Mouse (Mus musculus) neural tube, embryonic 13.5 days (tissue): ENCODE measurements at regions not wholly inside any gene's neighbourhood (a gene's known extent, or its start where the extent isn't known, plus 50 kb on each side); places are given as distances from the start of the nearest gene placed in this dataset.

Experiments
- ATAC-seq: fragments of 200-750 bp; cut with Nextera tagmentation; 2 replicates; pipeline ENCODE4 v1.8.0; 2017; ENCODE audit warnings: low read depth, mild to moderate bottlenecking, moderate TSS enrichment, moderate library complexity
- H3K27ac ChIP-seq: fragments of 300-500 bp; sonication (generic); replicated peaks from 2 replicates; pipeline ENCODE4 v1.5.1; 2015; ENCODE audit warnings: moderate library complexity, mild to moderate bottlenecking, inconsistent platforms
- H3K27me3 ChIP-seq: fragments of 300-500 bp; sonication (generic); 2 replicates; pipeline ENCODE4 v1.6.1; 2015; ENCODE audit warnings: mild to moderate bottlenecking, inconsistent platforms
- H3K36me3 ChIP-seq: fragments of 300-500 bp; sonication (generic); 2 replicates; pipeline ENCODE4 v1.6.1; 2015; ENCODE audit warnings: mild to moderate bottlenecking, inconsistent platforms
- H3K4me1 ChIP-seq: fragments of 300-500 bp; sonication (generic); replicated peaks from 2 replicates; pipeline ENCODE4 v1.6.1; 2015; ENCODE audit warnings: inconsistent platforms
- H3K4me2 ChIP-seq: fragments of 300-500 bp; sonication (generic); 2 replicates; pipeline ENCODE4 v1.6.1; 2015; ENCODE audit warnings: inconsistent platforms, mild to moderate bottlenecking, moderate library complexity
- H3K4me3 ChIP-seq: fragments of 300-500 bp; sonication (generic); 2 replicates; pipeline ENCODE4 v1.5.1; 2015; ENCODE audit warnings: mild to moderate bottlenecking, inconsistent platforms
- H3K9ac ChIP-seq: fragments of 300-500 bp; sonication (generic); 2 replicates; pipeline ENCODE4 v1.6.1; 2015; ENCODE audit warnings: moderate library complexity, mild to moderate bottlenecking, inconsistent platforms
- H3K9me3 ChIP-seq: fragments of 300-500 bp; sonication (generic); 2 replicates; pipeline ENCODE4 v1.6.1; 2016; ENCODE audit warnings: inconsistent platforms
- whole genome bisulfite sequencing: fragments of 180-500 bp; shearing (Covaris S2); methylation state at CpG from one replicate; pipeline ENCODE4 v1.1.7; 2015; 5-methylcytosine and 5-hydroxymethylcytosine counted together

- H3K27ac ChIP-seq: no peak overlapping the region; the same call in 1 of the 2 replicates
- WGBS: 46% methylated on average over 11 of the region's 11 CpGs
Observed at GRCm38 (mm10) chrX:10883729-10884464, 169.1 kb downstream of the Mid1ip1 start.

GRCm38 (mm10) chrX:10892815-10893214 lies 178.0 kb downstream of the Mid1ip1 start:
- ATAC-seq: no peak
- H3K27me3 ChIP-seq: no peaks in the 10 kb centered on the region
- no peaks in the 10 kb centered on the region for H3K36me3 ChIP-seq
- H3K9ac ChIP-seq: no peak overlapping the region
- H3K27ac ChIP-seq: no peak overlapping the region
- H3K4me3 ChIP-seq: no peak overlapping the region
- no peaks in the 10 kb centered on the region for H3K4me1 ChIP-seq
- WGBS: 86% methylated on average over 3 of the region's 3 CpGs
- no peak overlapping the region for H3K4me2 ChIP-seq
- H3K9me3 ChIP-seq: no peaks in the 10 kb centered on the region

More at GRCm38 (mm10) chrX:10883729-10884464, 169.1 kb downstream of the Mid1ip1 start:
- Histone ChIP-seq H3K36me3 (no peaks in the 10 kb centered on the region), H3K4me3 (no peak overlapping the region), H3K27me3 (no peaks in the 10 kb centered on the region), H3K4me2 (no peak overlapping the region), H3K4me1 (no peaks in the 10 kb centered on the region), H3K9me3 (no peaks in the 10 kb centered on the region), H3K9ac (no peak overlapping the region)
- peak; percentile 50 for ATAC-seq

GRCm38 (mm10) chrX:10896193-10896955 lies 181.6 kb downstream of the Mid1ip1 start:
- Histone ChIP-seq H3K9me3 (no peaks in the 10 kb centered on the region), H3K36me3 (no peaks in the 10 kb centered on the region), H3K4me3 (no peak overlapping the region), H3K9ac (no peak overlapping the region), H3K27me3 (no peaks in the 10 kb centered on the region), H3K27ac (no peak overlapping the region), H3K4me2 (no peak overlapping the region), H3K4me1 (no peaks in the 10 kb centered on the region)
- WGBS: 82% methylated on average over 5 of the region's 5 CpGs
- no peak for ATAC-seq

DNA sequence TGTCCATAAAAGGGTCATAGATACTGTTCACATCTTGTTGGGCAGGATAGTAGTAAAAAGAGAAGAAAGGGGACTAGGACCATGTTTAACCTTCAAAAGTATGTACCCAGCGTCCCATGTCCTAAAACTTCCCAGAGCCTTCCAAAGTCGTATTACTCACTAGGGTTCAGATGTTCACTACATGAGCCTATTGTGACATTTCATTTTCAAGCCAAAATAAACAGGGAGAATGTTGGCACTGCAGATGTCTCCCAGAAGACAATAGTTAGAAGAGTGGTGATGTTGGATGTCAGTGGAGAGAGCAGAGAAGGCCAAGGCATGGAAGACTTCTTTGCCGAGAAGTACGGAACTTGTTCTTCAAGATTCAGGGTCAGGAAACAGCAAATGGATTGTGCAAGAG lies 187.9 kb downstream of the Mid1ip1 start:
- Histone ChIP-seq H3K9ac (no peak overlapping the region), H3K9me3 (no peaks in the 10 kb centered on the region), H3K27me3 (no peaks in the 10 kb centered on the region), H3K27ac (no peak overlapping the region), H3K4me1 (no peaks in the 10 kb centered on the region), H3K4me3 (no peak overlapping the region), H3K4me2 (no peak overlapping the region), H3K36me3 (no peaks in the 10 kb centered on the region)
- no peak for ATAC-seq
- 88% methylated on average over 4 of the region's 4 CpGs for WGBS

DNA sequence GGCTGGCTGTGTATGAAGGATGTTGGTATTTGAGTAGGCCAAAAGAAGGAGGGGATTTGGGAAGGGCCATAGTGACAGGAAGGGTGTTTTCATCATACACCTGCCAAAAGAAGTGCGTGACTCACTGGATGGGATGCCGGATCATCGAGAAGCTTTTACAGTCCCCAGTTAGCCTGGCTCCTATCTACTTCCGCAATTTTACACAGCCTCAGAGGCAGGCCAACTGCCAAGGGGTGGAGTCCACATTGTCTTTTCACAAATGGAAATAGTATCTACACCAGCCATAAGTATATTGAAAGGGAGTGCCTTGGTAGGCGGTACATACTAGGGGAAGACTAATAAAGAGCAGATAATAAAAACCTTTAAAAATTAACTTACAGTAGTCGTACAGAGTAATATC lies 189.3 kb downstream of the Mid1ip1 start:
- no peak overlapping the region for H3K4me3 ChIP-seq
- H3K27ac ChIP-seq: no peak overlapping the region
- no peaks in the 10 kb centered on the region for H3K9me3 ChIP-seq
- no peaks in the 10 kb centered on the region for H3K4me1 ChIP-seq
- no peak for ATAC-seq
- no peak overlapping the region for H3K9ac ChIP-seq
- no peak overlapping the region for H3K4me2 ChIP-seq
- H3K36me3 ChIP-seq: no peaks in the 10 kb centered on the region
- 94% methylated on average over 6 of the region's 6 CpGs for WGBS
- no peaks in the 10 kb centered on the region for H3K27me3 ChIP-seq

DNA sequence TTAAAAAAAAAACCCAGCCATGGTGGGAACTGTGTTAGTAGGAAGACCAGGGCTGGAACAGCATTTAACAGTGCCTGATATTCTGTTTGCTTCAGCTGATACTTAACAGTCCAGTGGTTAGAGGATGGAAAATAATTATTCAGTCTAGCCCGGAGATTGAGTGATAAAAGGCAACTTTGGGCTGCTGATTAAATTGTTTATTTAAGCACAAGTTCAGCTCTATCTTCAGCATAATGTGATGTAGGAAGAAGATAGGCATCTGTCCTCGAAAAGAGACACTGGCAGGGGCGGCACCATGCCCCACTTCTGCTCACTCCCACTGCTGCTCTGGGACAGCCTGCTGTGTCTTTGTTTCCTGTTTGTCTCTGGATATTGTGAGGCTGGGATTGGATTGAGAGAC lies 190.1 kb downstream of the Mid1ip1 start:
- Histone ChIP-seq H3K4me1 (no peaks in the 10 kb centered on the region), H3K4me2 (no peak overlapping the region), H3K4me3 (no peak overlapping the region), H3K27me3 (no peaks in the 10 kb centered on the region), H3K9ac (no peak overlapping the region), H3K9me3 (no peaks in the 10 kb centered on the region), H3K36me3 (no peaks in the 10 kb centered on the region), H3K27ac (no peak overlapping the region)
- 46% methylated on average over 3 of the region's 3 CpGs for WGBS
- no peak for ATAC-seq

DNA sequence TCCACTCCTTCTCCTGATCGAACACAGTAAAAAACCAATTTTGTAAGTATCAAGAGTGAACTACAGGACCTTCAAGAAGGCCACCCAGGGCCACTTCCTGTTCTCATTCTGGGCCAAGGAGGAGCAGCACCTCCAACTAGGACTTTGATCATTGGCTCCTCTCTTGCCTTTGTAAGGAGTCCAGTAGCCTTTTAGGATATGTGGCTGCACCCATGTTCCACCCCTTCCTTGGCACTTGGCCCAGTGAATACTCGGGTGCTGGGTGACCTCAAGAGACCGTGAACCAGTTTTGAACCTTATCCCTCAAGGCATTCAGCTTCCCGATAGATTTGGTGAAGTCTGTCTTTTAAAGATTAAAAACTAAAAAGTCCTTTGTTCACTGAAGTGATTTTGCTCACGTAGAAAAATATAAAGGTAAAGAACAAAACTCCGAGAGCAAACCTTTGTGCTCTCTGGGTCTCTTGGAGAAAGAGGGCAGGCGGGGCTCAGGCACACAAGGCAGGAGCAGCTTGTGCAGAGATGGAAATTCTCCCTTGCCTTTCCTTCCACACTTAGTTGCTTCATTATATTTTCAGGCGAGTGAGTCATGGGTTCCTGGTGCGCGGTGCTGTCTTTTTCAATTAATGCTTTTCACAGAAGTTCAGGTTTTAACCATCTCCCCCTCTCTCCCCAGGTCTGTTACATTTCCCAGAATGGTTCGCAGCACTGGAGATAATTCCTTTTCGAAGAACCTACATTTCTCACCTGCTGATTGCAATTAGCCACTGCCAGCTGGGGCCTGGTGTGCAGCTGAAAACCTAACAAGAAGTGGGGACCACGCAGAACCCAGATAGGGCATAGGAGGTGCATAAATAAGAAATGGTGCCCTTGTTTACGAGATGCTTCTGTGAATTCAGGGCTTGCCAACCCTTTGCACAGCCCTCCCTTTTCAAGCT lies 196.6 kb downstream of the Mid1ip1 start:
- Histone ChIP-seq H3K9ac (no peak overlapping the region), H3K4me3 (no peak overlapping the region), H3K4me1 (no peaks in the 10 kb centered on the region), H3K36me3 (no peaks in the 10 kb centered on the region), H3K27me3 (no peaks in the 10 kb centered on the region), H3K27ac (0 out of 2 replicates have a peak overlapping the region, but pooled peaks have one; percentile 9), H3K4me2 (no peak overlapping the region), H3K9me3 (no peaks in the 10 kb centered on the region)
- WGBS: 74% methylated on average over 14 of the region's 14 CpGs
- ATAC-seq: peak; percentile 32; the same call in 1 of the 2 replicates
